Mouse (Mus musculus) myocyte (in vitro differentiated cells): ENCODE results near the gene Vash2.

Experiments
- CEBPB ChIP-seq: IDR thresholded peaks from 2 replicates; pipeline ENCODE4 v1.6.1; 2011; ENCODE audit warnings: mild to moderate bottlenecking, moderate library complexity; ENCODE audit not compliant: poor library complexity, insufficient read depth, severe bottlenecking
- E2F4 ChIP-seq: IDR thresholded peaks from one replicate; pipeline ENCODE4 v1.6.1; 2011; ENCODE audit warnings: mild to moderate bottlenecking, control low read depth, moderate library complexity; ENCODE audit not compliant: insufficient read depth
- MAX ChIP-seq: IDR thresholded peaks from one replicate; pipeline ENCODE4 v1.6.1; 2011; ENCODE audit warnings: low read depth, mild to moderate bottlenecking, control low read depth
- MYOG ChIP-seq, 3 experiments: IDR thresholded peaks; one replicate each; pipeline ENCODE4 v1.6.1; 2011; ENCODE audit warnings: control low read depth in 2 of 3, low read depth in 2 of 3, mild to moderate bottlenecking in 2 of 3; ENCODE audit not compliant: insufficient read length in 2 of 3, control insufficient read depth in 1 of 3, insufficient read depth in 1 of 3
- POLR2A ChIP-seq: IDR thresholded peaks from one replicate; pipeline ENCODE4 v1.6.1; 2011; ENCODE audit warnings: low read depth, mild to moderate bottlenecking, control low read depth, moderate library complexity; ENCODE audit not compliant: insufficient read length
- POLR2AphosphoS2 ChIP-seq: IDR thresholded peaks from one replicate; pipeline ENCODE4 v1.6.1; 2011; ENCODE audit warnings: low read depth, control low read depth; ENCODE audit not compliant: insufficient read length
- REST ChIP-seq: IDR thresholded peaks from one replicate; pipeline ENCODE4 v1.6.1; 2011; ENCODE audit warnings: mild to moderate bottlenecking, control low read depth, moderate library complexity; ENCODE audit not compliant: insufficient read depth, insufficient read length
- SRF ChIP-seq: IDR thresholded peaks from one replicate; pipeline ENCODE4 v1.6.1; 2011; ENCODE audit warnings: low read depth; ENCODE audit not compliant: control insufficient read depth, insufficient read length
- TCF12 ChIP-seq: IDR thresholded peaks from one replicate; pipeline ENCODE4 v1.6.1; 2011; ENCODE audit warnings: mild to moderate bottlenecking, control low read depth; ENCODE audit not compliant: poor library complexity, insufficient read depth, severe bottlenecking
- USF1 ChIP-seq: IDR thresholded peaks from one replicate; pipeline ENCODE4 v1.6.1; 2011; ENCODE audit warnings: low read depth, mild to moderate bottlenecking, control low read depth, moderate library complexity

GRCm38 (mm10) chr1:190927311-190927710 lies 51.8 kb downstream of the Vash2 start:
- TF ChIP-seq E2F4: no peak
- no peak for TF ChIP-seq CEBPB
- TF ChIP-seq POLR2AphosphoS2: no peak
- no peak for TF ChIP-seq SRF
- no peak for TF ChIP-seq TCF12
- TF ChIP-seq USF1: no peak
- no peak for TF ChIP-seq POLR2A
- TF ChIP-seq MYOG (IDR thresholded peaks at IDR 0.05; ENCODE audit: control insufficient read depth in 1 of 3, insufficient read depth in 1 of 3, insufficient read length in 2 of 3, low read depth in 2 of 3): no peak
- TF ChIP-seq MAX: no peak
- no peak for TF ChIP-seq REST
